Comparison of ENCODE assay signal across 20 mouse cellular contexts in genomic region chr2:58432211-58432610, GRCm38 (mm10). TPM values are rescaled to one million over a fixed set of nuclear protein-coding genes. Genes with fewer than 3 reads are reported as not detected.
A peak's percentile ranks its signal among the peaks of the same experiment; 100 is the strongest.
DNase-seq lines count a peak whose midpoint lies in the region; ATAC-seq lines count a peak whose summit lies in the region.
"Had no signal": no experiment of that assay in that cellular context is flagged by ENCODE, and none has a peak within 500 bp of the region (broad histone marks: within the 10 kb centered on the region; RNA-seq: fewer than 3 reads in every experiment).

No protein-coding gene starts in this region.

- no peaks in the 10 kb centered on the region for H3K27me3 ChIP-seq in hindbrain, embryonic 13.5 days
- H3K27me3 ChIP-seq: midbrain, embryonic 13.5 days had no signal

- no peak for ATAC-seq in monocyte, adult 5-6 weeks (replicated peaks; ENCODE audit: insufficient number of reproducible peaks, low FRiP score, low TSS enrichment, poor library complexity, severe bottlenecking)
- no peak for ATAC-seq in hindbrain, embryonic 13.5 days (ENCODE audit: low FRiP score)
- ATAC-seq: intestine, postnatal 0 days; liver, postnatal 0 days; midbrain, embryonic 13.5 days had no signal

- WGBS in hindbrain, embryonic 13.5 days: 93% methylated on average over 7 of the region's 7 CpGs

- intact Hi-C loops in left cerebral cortex, postnatal 4 days (cut with DNase I): no loop called here
- intact Hi-C loops in left cerebral cortex, postnatal 14 days (cut with DNase I): no loop called here

- H3K4me1 ChIP-seq in hindbrain, embryonic 13.5 days (replicated peaks): no peaks in the 10 kb centered on the region; the same call in 1 of the 2 replicates
- H3K4me1 ChIP-seq: midbrain, embryonic 13.5 days had no signal

- H3K9ac ChIP-seq in hindbrain, embryonic 13.5 days: no peak overlapping the region
- H3K9ac ChIP-seq: limb, embryonic 13.5 days; liver, postnatal 0 days; midbrain, embryonic 13.5 days had no signal

- peak; percentile 55 for DNase-seq in left cerebral cortex, adult 11 months (ENCODE audit: low spot score)
- DNase-seq in left cerebral cortex, postnatal 4 days: no peak
- DNase-seq in frontal cortex, postnatal 36 days (ENCODE audit: low spot score in 2 of 2): peak; percentile 63 to 92
- peak; percentile 40 to 66 for DNase-seq in left cerebral cortex, postnatal 14 days (ENCODE audit: low spot score in 2 of 2)
- DNase-seq in telencephalon, adult 2 months (ENCODE audit: low read depth, low spot score): peak; percentile 83
- no peak for DNase-seq in embryo, embryonic 10 days (ENCODE audit: low spot score)
- DNase-seq: adrenal gland, postnatal 25 days; cerebellum, adult 11-12 months; gastrocnemius, postnatal 10 days; kidney, postnatal 36 days; liver, postnatal 0 days had no signal

- H3K4me3 ChIP-seq in hindbrain, embryonic 13.5 days: no peak overlapping the region
- H3K4me3 ChIP-seq: heart, embryonic 10.5 days; limb, embryonic 13.5 days; midbrain, embryonic 13.5 days had no signal

- H3K27ac ChIP-seq in hindbrain, embryonic 13.5 days: no peak overlapping the region
- H3K27ac ChIP-seq: heart, embryonic 10.5 days; limb, embryonic 13.5 days; macrophage; midbrain, embryonic 13.5 days had no signal

- H3K9me3 ChIP-seq in hindbrain, embryonic 13.5 days: no peaks in the 10 kb centered on the region
- H3K9me3 ChIP-seq: heart, embryonic 10.5 days; limb, embryonic 13.5 days; midbrain, embryonic 13.5 days had no signal

- no peak overlapping the region for H3K4me2 ChIP-seq in hindbrain, embryonic 13.5 days
- H3K4me2 ChIP-seq: limb, embryonic 13.5 days; midbrain, embryonic 13.5 days had no signal

- H3K36me3 ChIP-seq in hindbrain, embryonic 13.5 days: no peaks in the 10 kb centered on the region

RNA-seq across cellular contexts. Expression of gene Gm17409, which starts 37.7 kb away (rescaled TPM):
- total RNA-seq in left cerebral cortex, postnatal 4 days (2021): not detected
- total RNA-seq in left cerebral cortex, postnatal 14 days (2021): not detected
- total RNA-seq in monocyte, adult 5-6 weeks (2017): not detected in 3 replicates
- not detected in 2 replicates for polyA plus RNA-seq in hindbrain, embryonic 13.5 days (2015; fragmentation: Nextera tagmentation; extraction: Ambion mirVana)
- total RNA-seq: adrenal gland, postnatal 25 days; gastrocnemius, postnatal 10 days; hematopoietic stem cell, adult 5-6 weeks; MEL had no signal
- polyA plus RNA-seq: heart, embryonic 10.5 days; intestine, postnatal 0 days; limb, embryonic 13.5 days; liver, postnatal 0 days; macrophage; midbrain, embryonic 13.5 days had no signal

Comparison
In these comparisons a context has a peak if more than half of its experiments do, and no peak if none do; other contexts are left out.
1. DNase-seq: peak in left cerebral cortex, adult 11 months (single experiment), frontal cortex, postnatal 36 days (2 of 2), left cerebral cortex, postnatal 14 days (2 of 2) and telencephalon, adult 2 months (single experiment); none in left cerebral cortex, postnatal 4 days (single experiment) and embryo, embryonic 10 days (single experiment).